Mouse (Mus musculus) intestine, embryonic 16.5 days (tissue): ENCODE measurements around the gene Tbl1xr1. TPM values are rescaled to one million over a fixed set of nuclear protein-coding genes. Genes with fewer than 3 reads are reported as not detected.

Experiments used
- ATAC-seq: fragments of 200-750 bp; cut with Nextera tagmentation; 2 replicates; pipeline ENCODE4 v1.8.0; 2017; ENCODE audit warnings: moderate TSS enrichment, moderate library complexity
- H3K27ac ChIP-seq: fragments of 300-500 bp; sonication (generic); 2 replicates; pipeline ENCODE4 v1.5.1; 2014; ENCODE audit warnings: mild to moderate bottlenecking, low read length
- H3K27me3 ChIP-seq: fragments of 300-500 bp; sonication (generic); replicated peaks from 2 replicates; pipeline ENCODE4 v1.6.1; 2014; ENCODE audit warnings: low read length, control low read depth, mixed read lengths; ENCODE audit not compliant: control insufficient read depth, insufficient read depth
- H3K36me3 ChIP-seq: fragments of 300-500 bp; sonication (generic); 2 replicates; pipeline ENCODE4 v1.6.1; 2014; ENCODE audit warnings: low read length, control low read depth; ENCODE audit not compliant: control insufficient read depth, insufficient read depth
- H3K4me1 ChIP-seq: fragments of 300-500 bp; sonication (generic); 2 replicates; pipeline ENCODE4 v1.6.1; 2014; ENCODE audit warnings: low read length, control low read depth, mixed read lengths; ENCODE audit not compliant: control insufficient read depth, insufficient read depth
- H3K4me2 ChIP-seq: fragments of 300-500 bp; sonication (generic); 2 replicates; pipeline ENCODE4 v1.6.1; 2014; ENCODE audit warnings: low read depth, low read length, control low read depth
- H3K4me3 ChIP-seq: fragments of 300-500 bp; sonication (generic); 2 replicates; pipeline ENCODE4 v1.5.1; 2014; ENCODE audit warnings: mild to moderate bottlenecking, low read length
- H3K9ac ChIP-seq: fragments of 300-500 bp; sonication (generic); 2 replicates; pipeline ENCODE4 v1.6.1; 2014; ENCODE audit warnings: low read depth, low read length
- H3K9me3 ChIP-seq: fragments of 300-500 bp; sonication (generic); 2 replicates; pipeline ENCODE4 v1.6.1; 2016; ENCODE audit warnings: low read length, control low read depth; ENCODE audit not compliant: control insufficient read depth
- WGBS: fragments of 180-500 bp; shearing (Covaris S2); extraction: QIAGEN DNeasy Blood & Tissue Kit; methylation state at CpG from one replicate; pipeline ENCODE4 v1.1.7; 2014; 5-methylcytosine and 5-hydroxymethylcytosine counted together
- polyA plus RNA-seq: library from polyadenylated mRNA; unstranded; fragments of >200 nt; fragmentation: Nextera tagmentation; extraction: Ambion mirVana; gene quantifications from 2 replicates; pipeline ENCODE4 v1.2.1, GENCODE M21; 2015

The Tbl1xr1 gene
- polyA plus RNA-seq, 1 experiment from 2014 or later = 10.3 TPM

DNA sequence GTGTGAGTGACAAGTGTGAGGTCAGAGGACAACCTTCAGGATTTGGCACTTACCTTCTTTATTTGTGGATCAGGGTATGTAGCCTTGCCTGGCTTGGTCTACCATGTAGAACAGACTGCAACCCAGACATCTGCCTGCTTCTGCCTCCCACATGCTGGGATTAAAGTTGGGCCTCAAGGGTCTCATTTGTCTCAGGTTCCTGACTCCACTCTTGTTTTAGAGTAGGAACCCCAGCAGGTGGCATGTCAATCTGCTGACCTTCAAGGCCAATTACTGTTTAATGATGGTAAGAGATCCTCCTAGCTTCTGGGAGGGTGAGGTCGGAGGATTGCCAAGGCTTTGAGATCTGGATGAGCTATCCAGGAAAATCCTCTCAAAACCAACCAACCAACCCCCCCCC lies 2.5 kb upstream of the Tbl1xr1 start:
- no peak overlapping the region for H3K4me2 ChIP-seq
- no peak for ATAC-seq
- 81% methylated on average over 1 of the region's 1 CpGs for WGBS

DNA sequence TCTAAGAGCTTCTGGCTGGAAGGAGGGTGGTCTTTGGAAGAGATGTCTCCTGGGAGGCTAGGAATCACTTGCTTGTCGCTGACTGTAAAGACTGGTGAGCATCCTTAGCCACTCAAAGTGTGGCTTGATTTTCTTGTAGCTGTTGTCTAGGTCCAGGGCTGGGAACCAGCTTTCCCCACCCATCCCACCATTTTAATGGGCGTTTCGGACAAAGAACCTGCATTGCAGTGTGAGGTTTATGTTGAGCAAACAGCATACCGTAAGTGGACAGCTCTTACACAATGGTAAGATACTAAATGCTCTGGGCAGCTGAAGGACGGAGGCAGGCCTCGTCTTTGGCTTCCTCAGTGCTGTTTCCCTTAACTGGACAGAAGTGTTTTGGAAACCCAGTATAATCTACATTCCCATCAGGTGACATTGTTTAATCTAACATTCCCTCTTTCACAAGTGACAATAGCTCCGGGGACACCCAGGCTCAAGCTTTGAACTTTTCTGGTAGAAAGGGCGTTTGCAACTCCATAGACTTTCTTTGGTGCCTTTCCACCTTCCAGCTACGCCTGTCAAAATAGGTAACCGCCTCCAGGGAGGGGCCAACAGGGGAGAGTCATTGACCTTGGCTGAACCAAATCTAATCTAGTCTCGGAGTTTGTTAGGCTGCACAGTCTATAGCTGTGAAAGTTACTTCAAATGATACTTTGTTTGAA lies 1.7 kb upstream of the Tbl1xr1 start:
- H3K27me3 ChIP-seq = no peaks in the 10 kb centered on the region
- peaks cover 12% of the 10 kb centered on the region for H3K4me1 ChIP-seq
- H3K36me3 ChIP-seq = no peaks in the 10 kb centered on the region
- H3K9ac ChIP-seq = no peak overlapping the region
- no peak overlapping the region for H3K27ac ChIP-seq
- H3K9me3 ChIP-seq = no peaks in the 10 kb centered on the region
- peak; percentile 37 for ATAC-seq
- peak overlapping the region; percentile 92; the same call in 1 of the 2 replicates for H3K4me3 ChIP-seq
- peak overlapping the region; percentile 82; the same call in 1 of the 2 replicates for H3K4me2 ChIP-seq
- WGBS = 36% methylated on average over 11 of the region's 11 CpGs

More for the DNA sequence above, 2.5 kb upstream of the Tbl1xr1 start:
- H3K27me3 ChIP-seq = no peaks in the 10 kb centered on the region
- H3K4me3 ChIP-seq = no peak overlapping the region
- no peak overlapping the region for H3K27ac ChIP-seq
- no peaks in the 10 kb centered on the region for H3K36me3 ChIP-seq
- H3K9me3 ChIP-seq = no peaks in the 10 kb centered on the region
- H3K4me1 ChIP-seq = peaks cover 7% of the 10 kb centered on the region
- H3K9ac ChIP-seq = no peak overlapping the region

DNA sequence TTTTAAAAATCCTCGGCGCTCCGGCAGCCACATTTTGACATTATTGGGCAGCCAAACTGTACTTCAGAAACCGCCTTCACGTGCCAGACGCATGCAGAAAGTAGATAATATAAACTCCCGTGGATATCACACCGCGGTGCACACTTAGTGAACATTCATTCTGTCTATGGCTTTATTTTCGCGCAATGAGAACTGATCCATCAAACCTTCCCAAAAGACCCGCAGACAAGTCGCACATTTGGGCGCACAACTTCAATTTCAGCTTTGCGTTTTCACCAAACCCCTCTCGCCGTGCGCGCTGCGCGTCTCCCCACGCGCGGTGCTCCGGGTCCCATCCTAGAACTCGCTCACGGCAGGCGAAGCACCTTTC lies 950 bp upstream of the Tbl1xr1 start:
- under 1% methylated on average over 28 of the region's 28 CpGs for WGBS
- H3K4me3 ChIP-seq = peak overlapping the region; percentile 92
- H3K4me1 ChIP-seq = peaks cover 14% of the 10 kb centered on the region
- no peak for ATAC-seq
- H3K9me3 ChIP-seq = no peaks in the 10 kb centered on the region
- H3K27ac ChIP-seq = peak overlapping the region; percentile 90
- peak overlapping the region; percentile 98 for H3K9ac ChIP-seq
- H3K36me3 ChIP-seq = no peaks in the 10 kb centered on the region
- H3K27me3 ChIP-seq = no peaks in the 10 kb centered on the region
- peak overlapping the region; percentile 82 for H3K4me2 ChIP-seq

DNA sequence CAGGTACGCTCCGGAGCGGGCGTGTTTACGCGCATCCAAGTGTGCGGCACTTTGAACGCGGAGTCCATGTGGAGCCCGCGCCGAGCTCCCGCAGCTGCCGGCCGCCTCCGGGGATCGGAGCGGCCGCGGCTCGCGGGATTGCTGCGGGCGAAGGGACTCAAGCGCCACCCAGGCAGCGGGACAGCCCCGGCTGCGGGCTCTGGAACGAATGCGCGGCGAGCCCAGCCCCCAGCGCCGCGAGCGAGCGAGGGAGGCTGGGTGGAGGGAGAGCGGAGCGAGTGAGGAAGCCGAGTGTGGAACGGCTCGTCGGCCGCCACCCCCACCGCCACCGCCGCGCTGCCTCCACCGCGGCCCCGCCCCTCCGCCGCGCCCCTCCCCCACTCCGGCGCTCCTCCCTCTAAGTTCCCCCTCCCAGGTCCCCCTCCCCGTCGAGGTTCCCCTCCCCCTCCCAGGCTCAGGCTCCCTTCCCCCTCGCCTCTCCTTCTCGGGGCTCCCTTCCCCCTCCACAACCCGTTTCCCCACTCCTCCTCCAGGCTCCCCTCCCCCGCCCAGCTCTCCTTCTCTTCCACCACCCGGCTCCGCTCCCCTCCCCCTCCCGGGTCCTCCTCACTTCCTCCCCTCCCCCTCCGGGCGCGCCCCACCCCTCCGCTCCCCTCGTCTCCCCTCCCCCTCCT lies 428 bp upstream of the Tbl1xr1 start:
- WGBS = 1% methylated on average over 41 of the region's 70 CpGs
- Histone ChIP-seq H3K4me2 (peak overlapping the region; percentile 82), H3K27me3 (no peaks in the 10 kb centered on the region), H3K27ac (peak overlapping the region; percentile 90), H3K4me3 (peak overlapping the region; percentile 92), H3K9ac (peak overlapping the region; percentile 98), H3K4me1 (peaks cover 14% of the 10 kb centered on the region), H3K36me3 (no peaks in the 10 kb centered on the region), H3K9me3 (no peaks in the 10 kb centered on the region)
- ATAC-seq = peak; percentile 78

DNA sequence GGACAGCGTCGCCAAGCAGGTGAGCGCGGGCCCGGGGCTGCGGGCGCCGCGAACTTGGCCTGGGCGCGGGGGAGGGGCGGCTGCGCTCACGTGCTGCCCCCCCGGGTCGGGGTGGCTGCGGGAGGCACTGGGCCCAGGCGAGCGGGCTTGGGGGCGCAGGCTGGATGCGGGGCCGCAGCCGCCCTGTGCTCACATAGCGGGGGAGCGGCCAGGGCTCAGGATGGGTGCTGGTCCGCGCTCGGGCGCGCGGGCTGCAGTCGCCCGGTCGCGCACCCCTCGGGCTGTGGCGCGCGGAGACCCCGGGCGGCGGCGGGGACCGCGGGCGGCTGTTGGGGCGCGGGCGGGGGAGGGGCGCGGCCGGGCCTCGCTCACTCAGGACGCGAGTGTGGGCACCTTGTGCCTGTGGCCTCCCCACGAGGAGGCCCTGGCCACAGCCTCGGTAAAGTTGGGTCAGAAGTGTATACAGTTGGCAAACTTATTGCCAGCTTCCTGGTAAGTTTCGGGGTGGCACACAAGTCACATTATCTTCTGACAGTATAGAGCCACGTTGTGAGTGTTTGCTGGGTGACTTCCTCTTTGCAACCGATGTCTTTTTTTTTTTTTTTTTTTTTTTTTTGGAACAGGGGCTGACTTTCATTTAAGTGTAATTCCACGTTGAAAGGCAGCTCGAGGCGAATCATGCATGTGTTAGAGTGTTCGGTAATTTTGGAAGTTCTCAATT lies 644 bp downstream of the Tbl1xr1 start:
- Histone ChIP-seq H3K27me3 (no peaks in the 10 kb centered on the region), H3K9me3 (no peaks in the 10 kb centered on the region), H3K27ac (peak overlapping the region; percentile 97), H3K4me2 (peak overlapping the region; percentile 67), H3K4me3 (peak overlapping the region; percentile 92), H3K9ac (peak overlapping the region; percentile 98), H3K4me1 (peaks cover 14% of the 10 kb centered on the region), H3K36me3 (no peaks in the 10 kb centered on the region)
- peak; percentile 72 for ATAC-seq
- WGBS = under 1% methylated on average over 58 of the region's 64 CpGs

DNA sequence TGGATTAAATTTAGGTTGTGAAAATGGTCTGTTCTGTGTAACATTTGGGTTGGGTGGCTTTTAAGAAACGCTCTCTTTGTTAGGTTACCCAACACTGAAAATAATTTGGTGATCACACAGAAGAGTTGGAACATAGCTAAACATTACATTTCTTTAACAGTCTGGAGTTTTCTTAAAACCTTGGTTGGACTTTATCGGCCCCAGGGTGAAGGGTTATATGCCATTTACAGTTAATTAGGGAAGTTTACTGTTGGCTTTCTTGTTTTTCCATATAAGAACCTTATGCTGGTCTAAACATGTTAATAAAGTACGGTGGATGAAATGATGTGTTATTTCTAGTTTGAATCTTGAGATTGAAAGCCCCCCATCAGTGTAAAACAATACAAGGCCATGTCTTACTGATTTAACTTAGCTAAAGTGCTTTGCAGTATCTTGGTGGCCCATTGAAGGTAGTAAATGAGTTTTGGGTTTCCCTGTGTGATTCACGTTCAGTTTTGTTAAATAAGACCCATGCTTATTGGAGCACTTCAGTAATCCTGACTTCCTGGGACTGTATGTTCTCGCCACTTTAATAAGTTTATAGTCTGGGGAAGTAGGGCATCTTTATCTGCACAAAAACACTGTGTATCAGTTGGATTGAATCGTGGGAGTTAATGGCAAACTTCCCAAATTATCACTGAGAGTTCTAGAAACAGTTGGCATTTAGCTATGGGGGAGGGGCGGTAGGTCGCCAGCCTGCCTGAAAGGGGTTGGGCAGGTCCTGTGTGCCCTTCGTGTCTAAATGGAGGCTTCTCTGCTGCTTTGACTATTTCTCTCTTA lies 1.4 kb downstream of the Tbl1xr1 start:
- Histone ChIP-seq H3K27me3 (no peaks in the 10 kb centered on the region), H3K36me3 (no peaks in the 10 kb centered on the region), H3K4me3 (peak overlapping the region; percentile 92), H3K27ac (no peak overlapping the region), H3K9ac (peak overlapping the region; percentile 98), H3K4me1 (peaks cover 16% of the 10 kb centered on the region), H3K4me2 (peak overlapping the region; percentile 67), H3K9me3 (no peaks in the 10 kb centered on the region)
- no peak for ATAC-seq
- 11% methylated on average over 9 of the region's 9 CpGs for WGBS

DNA sequence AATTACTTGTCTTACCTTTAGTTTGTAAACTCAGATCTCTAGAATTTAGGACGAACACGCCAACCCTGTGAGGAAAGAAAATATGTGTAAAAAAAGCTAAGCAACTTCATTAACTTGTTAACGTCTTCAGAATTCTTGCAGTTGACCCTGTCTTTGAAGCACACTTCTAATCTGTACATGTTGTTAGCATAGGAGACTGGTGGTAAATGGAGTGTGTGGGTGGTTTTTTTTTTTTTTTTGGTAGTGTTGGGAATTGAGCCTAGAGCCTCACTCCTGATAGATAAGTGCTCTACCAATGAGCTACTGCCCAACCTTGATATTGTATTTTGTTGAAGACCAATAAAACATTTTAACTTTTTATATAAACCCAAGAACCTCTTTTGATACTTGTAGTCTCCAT lies 2.1 kb downstream of the Tbl1xr1 start:
- H3K4me1 ChIP-seq = peaks cover 19% of the 10 kb centered on the region
- ATAC-seq = no peak
- no peak overlapping the region for H3K27ac ChIP-seq
- peak overlapping the region; percentile 92 for H3K4me3 ChIP-seq
- peak overlapping the region; percentile 67 for H3K4me2 ChIP-seq
- H3K27me3 ChIP-seq = no peaks in the 10 kb centered on the region
- H3K36me3 ChIP-seq = no peaks in the 10 kb centered on the region
- WGBS = 58% methylated on average over 3 of the region's 3 CpGs
- peak overlapping the region; percentile 98; the same call in 1 of the 2 replicates for H3K9ac ChIP-seq
- no peaks in the 10 kb centered on the region for H3K9me3 ChIP-seq

DNA sequence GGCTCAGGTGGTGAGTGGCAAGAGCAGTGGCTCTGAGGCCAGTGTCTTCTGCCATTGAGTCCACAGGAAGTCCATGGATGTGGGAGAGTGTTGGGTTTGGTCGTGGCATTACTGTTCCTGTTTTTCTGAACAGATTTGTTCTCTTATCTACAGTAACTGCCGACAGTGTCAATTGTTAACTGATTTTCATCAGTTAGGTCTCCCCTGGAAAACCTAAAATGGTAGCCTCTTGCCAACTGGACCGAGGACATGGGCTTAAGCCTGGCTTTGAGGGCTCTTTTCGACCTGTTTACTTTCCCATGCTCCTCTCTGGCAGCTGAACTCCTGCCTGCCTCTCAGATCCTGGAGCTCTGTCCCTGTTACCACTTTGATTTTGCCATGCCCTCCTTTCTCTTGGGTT lies 5.4 kb downstream of the Tbl1xr1 start:
- no peaks in the 10 kb centered on the region for H3K36me3 ChIP-seq
- no peak overlapping the region for H3K4me2 ChIP-seq
- H3K4me1 ChIP-seq = peaks cover 16% of the 10 kb centered on the region
- H3K27ac ChIP-seq = no peak overlapping the region
- no peak overlapping the region for H3K4me3 ChIP-seq
- H3K27me3 ChIP-seq = no peaks in the 10 kb centered on the region
- no peaks in the 10 kb centered on the region for H3K9me3 ChIP-seq
- WGBS = 70% methylated on average over 4 of the region's 4 CpGs
- H3K9ac ChIP-seq = no peak overlapping the region
- no peak for ATAC-seq

DNA sequence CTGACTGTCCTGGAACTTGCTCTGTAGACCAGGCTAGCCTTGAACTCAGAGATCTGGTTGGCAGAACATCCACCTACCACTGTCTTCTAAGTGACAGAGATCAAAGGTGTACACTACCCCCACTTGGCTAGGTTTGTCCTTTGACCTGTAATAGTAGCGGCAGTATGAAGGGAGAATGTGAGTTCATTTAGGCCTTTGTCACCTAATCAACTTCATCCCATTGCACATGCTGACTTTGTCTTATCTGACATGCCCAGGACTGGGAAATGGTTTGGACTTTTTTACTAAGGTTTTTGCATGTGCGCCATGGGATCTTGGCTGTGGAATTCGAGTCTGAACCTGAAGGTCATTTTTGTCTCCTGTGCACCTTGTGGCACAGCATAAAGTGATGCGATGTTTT lies 6.4 kb downstream of the Tbl1xr1 start:
- WGBS = 89% methylated on average over 4 of the region's 4 CpGs

More for the DNA sequence above, 6.4 kb downstream of the Tbl1xr1 start:
- no peak for ATAC-seq
- H3K36me3 ChIP-seq = no peaks in the 10 kb centered on the region
- H3K9me3 ChIP-seq = no peaks in the 10 kb centered on the region
- H3K4me2 ChIP-seq = no peak overlapping the region
- H3K4me3 ChIP-seq = no peak overlapping the region
- H3K4me1 ChIP-seq = peaks cover 16% of the 10 kb centered on the region
- no peak overlapping the region for H3K27ac ChIP-seq
- no peaks in the 10 kb centered on the region for H3K27me3 ChIP-seq
- H3K9ac ChIP-seq = no peak overlapping the region
